Mouse (Mus musculus) cerebellum, postnatal 36 days (tissue): ENCODE measurements at regions not wholly inside any gene's neighbourhood (a gene's known extent, or its start where the extent isn't known, plus 50 kb on each side); places are given as distances from the start of the nearest gene placed in this dataset.
"Not testable (repeated sequence)": the region's sequence is repeated elsewhere in the genome, so short reads cannot be mapped to it uniquely, and the experiment has no call there.

ENCODE experiments used
- DNase-seq, 2 experiments: peaks; one replicate each; pipeline ENCODE4 v3.0.0; 2021 to 2022; ENCODE audit warnings: mixed read lengths in 2 of 2

DNA sequence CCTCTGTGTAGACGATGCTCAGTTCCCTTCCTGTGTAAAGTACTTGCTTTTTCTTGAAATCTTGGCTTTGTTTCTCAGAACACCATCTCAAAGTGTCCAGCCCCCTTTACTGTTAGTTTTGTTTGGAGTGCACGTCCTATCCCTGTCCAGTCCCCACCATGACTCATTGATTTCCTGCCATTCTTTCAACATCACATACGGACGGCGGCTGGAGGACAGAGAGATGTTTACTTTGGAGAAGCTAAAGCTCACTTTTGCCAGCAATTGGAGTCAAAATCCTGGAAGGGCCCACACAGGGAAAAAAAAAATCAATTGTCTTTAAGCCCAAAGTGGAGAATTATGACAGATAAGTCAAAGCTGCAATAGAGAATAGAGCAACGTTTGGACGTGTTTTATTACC is 51.8 kb downstream of the Gm5426 start:
- no peak for DNase-seq

DNA sequence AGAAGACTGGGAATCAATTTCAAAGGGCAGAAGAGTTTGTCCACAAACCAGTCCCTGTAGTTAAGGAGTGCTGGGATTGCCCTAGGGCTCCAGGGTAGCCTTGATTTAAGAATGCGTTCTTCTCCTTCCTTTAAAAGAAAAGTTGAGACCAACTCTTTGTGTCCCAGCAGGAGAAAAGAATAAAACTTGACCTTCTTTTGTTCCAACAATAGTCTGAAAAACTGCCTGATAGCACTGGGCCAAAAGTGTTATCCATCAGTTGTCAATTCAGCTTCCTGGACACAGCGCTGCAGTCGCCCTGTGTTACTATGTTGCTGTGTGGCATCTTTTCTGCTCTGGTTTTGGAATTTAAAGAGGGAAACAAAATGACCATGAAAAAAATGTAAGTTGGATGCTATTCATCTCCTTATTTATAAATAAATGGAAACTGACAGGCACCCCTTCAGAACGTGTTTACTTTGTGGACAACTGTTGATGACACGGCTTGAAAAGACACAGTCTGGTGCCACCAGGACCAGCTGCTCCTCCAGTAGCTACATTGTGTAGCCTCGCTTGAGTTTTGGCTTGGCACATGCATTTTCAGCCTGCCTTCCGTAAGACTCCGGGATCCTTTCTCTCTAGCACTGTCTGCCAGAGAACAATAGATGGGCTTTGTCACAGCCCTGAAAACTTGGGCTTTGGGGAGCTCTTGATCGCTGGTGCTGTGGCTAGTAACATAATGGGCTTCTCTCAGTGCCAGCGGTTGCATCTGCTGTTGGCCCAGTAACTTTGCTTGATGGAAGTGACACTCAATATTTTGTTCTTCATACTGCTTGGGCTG is 54.0 kb downstream of the Gm5426 start:
- DNase-seq: no peak

DNA sequence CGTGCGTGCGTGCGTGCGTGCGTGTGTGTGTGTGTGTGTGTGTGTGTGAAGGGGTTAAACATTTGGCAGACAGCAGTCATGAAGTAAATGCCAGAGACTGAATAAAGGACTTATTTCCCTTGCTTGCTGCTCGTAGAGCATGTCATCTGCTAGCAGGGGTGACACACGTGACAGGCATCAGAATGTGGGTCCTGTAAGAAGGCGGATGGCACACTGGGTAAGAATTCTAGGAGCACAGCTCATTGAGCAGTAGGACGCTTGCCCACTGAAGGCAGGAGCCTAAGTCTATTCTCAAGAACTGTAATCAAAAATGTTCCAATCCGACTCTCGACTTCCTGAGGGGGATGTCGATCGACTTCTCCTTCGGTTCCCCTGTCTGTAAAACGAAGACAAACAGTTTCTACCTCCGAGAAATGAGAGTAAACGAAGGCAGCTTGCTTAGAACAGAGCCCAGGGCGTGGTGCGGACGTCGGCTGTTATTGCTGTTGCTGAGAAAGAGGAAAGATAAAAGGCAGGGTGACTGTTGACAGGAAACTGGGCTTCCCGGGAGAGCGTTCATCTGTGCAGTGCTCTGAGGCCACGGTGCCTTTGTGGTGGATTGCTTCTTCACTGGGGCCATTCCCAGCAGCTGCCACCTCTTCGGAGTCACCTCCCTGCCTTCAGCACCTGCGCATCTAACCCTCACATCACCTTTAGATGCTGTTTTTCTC is 64.7 kb downstream of the Gm5426 start:
- peak in 1 of 2 experiments; percentile 9 for DNase-seq

DNA sequence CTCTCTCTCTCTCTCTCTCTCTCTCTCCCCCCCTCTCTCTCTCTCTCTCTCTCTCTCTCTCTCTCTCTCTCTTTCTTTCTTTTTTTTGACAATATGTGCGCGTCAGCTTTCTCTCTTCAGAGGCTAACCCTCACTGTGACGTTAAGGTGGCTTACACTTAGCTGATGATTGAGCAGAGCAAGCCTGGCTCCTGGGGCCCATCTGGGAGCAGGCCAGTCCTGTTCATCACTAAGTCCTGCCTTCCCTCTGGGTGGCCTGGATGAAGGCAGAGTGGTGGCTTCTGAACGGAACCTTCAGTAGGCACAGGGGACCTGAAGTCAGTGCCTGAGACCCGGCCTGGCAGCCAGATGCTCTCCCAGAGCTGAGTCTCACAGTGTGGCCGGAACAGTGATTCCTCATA is 65.5 kb downstream of the Gm5426 start:
- DNase-seq: no peak

DNA sequence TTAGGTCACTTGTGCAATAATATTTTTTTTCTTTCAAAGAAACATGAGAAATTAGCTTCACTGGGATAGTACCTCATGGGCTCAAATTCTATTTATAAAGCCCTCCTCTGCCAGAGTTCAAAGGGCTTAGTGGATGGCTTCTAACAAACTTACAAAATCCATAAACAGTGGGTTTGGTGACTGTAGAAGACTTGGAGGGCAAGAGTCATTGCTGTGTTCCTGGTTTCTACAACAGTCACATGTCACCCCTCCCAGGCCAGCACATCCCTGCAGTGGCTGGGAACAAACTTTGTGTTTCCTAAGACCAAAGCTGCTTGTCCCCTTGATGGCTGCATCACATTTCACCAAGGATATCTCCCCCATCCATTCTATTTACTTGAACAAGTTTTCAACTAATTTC is 66.5 kb downstream of the Gm5426 start:
- no peak for DNase-seq

DNA sequence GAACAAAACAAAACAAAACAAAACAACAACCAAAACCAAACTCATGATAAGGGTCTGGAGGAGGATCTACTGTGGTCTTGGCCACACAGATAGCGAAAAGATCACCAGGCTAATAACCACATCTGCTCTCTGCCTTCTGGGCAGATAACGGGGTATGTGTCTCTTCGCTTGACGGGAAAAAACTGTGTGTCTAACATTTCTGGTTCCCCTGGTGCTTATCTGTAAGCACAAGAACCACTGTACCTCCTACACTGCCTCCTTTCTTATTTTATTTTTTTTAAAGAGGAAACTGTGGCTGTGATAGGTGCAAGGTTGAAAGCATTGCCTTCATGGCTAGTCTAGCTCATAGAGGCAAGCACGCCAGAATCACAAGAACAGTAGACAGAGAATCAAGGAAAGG is 67.8 kb downstream of the Gm5426 start:
- DNase-seq: no peak

DNA sequence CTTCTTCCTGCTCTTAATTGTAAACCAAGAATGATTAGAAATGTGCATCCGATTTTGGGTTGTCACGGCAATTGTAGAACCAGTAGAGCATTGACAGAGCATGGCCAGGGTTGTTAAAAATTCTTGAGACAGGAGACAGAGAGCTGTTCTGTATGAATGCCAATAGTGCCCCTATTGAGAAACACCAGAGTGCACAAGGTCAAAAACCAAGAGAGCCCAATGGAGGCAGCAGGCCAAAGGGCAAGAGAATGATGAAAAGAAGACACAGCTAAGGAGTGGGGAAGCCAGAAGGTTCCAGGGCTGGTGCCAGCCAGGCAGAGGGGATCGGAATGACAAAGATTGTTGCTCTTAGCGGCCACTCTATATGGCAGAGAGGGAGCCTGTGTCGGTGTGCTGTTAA is 72.8 kb downstream of the Gm5426 start:
- no peak for DNase-seq

DNA sequence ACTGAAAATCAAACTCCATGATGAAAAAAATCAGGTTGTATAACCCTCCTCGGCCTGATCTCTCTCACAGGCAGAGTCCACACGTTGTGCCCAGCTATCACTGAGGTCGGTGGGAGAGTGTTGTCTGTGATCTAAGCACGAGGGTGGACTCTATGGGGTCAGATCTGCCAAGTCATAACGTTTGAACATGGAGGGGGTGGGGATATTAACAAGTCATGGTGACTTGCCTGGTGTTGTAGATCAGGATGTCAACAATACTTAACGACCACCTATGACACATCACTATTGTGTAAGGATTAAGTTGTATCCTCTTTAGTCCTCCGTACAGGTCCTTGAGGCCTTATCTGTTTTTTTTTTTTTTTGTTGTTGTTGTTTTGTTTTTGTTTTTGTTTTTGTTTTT is 74.8 kb downstream of the Gm5426 start:
- DNase-seq: no peak

DNA sequence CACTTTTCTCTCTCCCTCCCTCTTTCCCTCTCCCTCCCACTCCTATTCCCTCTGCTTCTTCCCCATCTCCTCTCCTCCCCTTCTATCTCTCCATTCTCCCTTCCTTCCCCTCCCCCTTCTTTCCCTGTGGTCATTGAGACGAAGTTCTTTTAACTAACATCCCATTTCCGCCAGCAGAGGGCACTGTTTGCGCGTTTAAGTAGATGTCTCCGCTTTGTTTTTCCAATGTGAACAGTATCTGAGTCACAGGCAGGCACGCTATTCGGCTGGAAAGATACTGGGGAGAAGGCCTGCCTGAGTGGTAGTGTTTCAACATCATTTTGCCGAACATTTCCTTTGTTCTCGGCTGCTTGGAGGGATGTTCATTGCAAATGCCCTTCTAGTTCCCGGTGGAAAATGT is 77.5 kb downstream of the Gm5426 start:
- DNase-seq: peak; percentile 92 to 99

DNA sequence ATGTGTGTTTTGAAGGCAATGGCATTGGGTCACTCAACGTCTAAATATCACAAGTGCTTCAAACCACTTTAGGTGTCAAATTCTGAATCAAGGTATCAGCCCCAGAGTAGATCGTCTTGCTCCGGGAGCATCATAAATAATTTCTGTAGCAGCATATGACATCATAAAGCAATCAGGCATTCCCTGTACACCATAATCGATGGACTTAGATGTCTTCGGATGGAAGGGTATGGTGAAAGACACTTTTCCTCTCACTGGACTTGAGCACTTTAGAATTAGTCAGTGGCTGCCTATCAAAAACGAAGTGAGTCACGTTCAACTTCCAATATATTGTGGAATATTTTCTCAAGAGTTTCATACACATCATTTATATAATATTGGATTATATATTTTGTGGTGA is 77.9 kb downstream of the Gm5426 start:
- DNase-seq: no peak

DNA sequence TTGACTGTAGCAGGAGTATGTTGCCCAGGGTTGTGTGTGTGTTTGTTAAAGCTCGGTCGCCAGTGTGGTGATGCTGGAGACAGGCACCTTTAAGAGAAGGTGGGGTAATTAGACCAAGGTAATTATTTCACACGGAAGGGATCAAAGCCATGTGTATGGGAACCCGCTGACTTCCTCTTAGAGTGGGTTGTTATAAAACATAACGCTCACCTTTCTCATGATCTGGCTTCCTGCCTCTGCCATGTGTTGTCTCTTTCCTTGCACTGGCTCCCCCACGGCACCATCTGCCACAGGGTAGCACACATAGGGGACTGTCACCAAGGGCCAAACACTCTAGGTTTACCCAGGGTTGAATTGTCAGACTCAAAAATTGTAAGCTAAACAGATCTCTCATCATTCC is 78.5 kb downstream of the Gm5426 start:
- DNase-seq: peak; percentile 93 to 97

DNA sequence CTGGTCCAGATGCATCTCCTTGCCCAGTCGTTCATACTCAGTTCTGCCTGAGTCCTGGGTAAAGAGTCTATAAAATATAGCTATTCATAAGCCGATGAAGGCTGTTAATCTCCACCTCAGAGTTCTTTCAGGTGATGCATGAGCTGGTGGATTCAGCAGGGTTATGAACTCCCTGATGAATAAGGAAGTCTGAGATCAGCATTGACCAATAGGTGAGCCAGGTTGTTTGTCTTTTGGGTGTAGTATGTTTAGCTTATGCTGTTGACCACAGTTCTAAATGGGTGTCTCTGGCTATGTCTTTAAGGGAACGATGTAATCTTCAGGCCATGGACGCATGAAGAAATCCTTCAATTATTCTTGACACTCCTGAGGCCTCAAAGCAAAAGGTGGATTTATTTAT is 84.3 kb downstream of the Gm5426 start:
- DNase-seq: no peak

DNA sequence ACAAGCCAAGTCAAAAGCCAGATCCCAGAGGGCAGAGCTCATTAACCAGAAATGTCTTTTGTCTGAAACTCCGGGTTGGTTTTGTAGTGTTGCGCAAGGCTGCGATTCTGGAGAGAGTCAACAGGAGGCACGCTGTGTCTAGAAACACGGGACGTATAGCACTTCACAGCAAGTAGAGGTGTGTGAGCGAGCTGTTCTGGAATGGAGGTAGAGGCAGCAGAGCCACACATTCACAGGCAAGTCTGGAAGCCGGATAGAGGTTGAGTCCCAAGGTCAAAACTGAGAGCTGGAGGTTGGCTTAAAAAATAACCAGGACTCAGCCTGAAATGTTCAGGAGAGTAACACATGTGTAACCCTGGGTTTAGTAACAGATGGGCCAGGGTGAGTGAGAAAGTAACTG is 94.0 kb downstream of the Gm5426 start:
- DNase-seq: no peak

DNA sequence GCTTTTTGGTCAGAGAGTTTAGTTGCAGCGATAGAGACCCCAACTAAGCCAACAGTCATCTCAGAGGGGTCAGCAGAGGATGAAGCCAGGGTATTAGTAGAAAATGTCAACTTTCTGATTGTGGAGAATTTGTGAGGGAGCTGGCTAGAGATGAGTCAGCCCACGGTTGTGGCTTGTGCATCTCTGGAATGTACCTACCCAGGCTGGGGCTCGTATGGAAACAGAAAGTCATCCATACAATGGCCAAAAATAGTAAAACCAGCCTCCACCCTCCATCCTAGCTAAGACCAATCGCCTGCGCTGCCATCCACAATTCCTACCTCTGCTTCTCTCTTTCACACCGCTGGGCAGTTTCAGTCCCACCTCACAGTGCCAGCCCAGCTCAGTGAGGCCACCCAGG is 94.9 kb downstream of the Gm5426 start:
- no peak for DNase-seq

DNA sequence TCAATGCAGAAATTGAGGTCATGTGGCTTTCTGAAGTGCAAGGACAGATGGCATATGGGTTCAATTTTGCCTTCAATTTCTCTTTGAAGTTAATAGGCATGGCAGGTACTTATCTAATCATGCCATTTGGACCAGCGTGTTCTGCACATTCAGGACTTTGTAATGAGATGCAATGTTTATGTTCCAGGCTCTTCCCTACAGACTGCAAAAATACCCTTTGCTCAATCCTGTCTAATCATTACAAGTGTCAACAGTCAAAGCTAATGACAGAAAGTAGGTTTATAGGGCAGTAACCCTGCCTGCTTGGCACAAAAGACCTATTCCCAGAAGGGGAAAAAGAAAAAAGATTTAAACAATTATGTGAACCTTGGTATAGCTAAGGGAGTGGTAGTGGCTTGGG is 96.5 kb downstream of the Gm5426 start:
- no peak for DNase-seq

DNA sequence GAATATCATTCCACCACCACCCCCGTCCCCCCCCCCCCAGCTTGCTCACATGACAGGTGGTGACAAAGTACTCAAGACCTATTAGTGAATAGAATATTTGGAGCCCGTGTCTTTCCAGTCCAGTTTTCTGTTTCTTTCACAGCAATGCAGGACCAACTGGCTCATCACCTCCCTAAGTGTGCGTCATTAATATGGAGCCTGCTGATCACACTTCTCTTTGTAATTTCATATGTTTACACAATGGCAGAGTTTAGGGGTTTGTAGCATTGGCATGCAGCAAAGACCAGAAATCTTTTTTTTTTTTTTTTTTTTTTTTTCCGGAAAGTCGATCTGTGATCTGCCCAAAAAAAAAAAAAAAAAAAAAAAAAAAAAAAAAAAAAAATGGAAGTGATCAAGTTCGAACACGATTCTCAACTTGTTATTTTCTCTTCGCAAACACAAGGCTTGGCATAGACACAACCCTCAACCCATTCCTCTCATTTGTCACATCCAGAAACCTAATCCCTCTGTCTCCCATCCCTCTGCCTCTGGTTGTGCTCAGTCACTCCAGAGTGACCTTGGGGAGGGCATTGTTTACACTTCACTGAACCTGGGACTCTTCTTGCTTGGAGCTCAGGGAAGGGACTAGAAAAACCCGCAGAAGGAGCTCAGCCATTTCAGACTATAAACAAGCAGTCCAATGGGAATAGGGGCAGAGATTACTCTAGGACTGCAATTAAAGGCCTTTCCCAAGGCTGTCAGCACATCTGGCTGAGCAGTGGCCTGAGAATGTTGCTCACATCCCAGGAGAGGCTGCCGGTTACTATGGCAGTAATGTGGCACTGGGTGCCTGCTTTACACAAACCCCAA is 98.4 kb downstream of the Gm5426 start:
- DNase-seq: no peak

DNA sequence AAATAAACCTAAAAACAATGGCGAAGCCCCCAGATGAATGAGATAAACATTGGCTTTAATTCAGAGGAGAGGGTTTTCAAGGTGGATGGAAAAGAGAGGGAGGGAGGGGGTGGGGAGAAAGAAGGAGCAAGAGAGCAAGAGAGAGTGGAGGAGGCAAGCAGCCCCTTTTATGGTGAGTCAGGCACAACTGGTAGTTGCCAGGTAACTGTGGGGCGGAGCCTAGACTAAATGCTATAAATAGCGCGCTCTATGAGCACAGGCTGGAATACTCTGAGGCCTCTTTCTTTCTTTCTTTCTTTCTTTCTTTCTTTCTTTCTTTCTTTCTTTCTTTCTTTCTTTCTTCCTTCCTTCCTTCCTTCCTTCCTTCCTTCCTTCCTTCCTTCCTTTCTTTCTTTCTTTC is 99.6 kb downstream of the Gm5426 start:
- DNase-seq: not testable (repeated sequence)

DNA sequence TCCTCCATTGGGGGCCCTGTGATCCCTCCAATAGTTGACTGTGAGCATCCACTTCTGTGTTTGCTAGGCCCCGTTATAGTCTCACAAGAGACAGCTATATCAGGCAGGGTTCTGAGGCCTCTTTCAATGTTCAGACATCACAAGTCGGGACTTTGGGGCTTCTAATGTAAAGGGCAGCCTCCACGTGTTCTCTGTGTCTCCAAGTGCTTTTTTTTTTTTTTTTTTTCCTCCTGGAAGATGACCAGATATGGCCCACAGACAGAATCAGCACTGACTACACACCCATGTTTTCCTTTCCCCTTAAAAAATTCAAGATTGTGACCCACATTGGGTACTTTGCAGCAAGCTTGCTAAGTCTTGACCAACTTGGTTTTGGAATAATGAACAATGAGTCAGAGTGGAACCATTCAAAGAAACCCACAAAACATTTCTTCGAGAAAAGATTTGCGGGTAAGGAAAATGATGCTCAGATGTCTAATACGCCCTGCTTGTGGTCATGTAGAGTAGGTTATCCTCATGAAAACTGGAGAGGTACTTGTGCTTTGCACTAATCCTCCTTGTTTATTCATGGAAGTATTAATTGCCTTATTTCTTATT is 100.5 kb downstream of the Gm5426 start:
- no peak for DNase-seq

DNA sequence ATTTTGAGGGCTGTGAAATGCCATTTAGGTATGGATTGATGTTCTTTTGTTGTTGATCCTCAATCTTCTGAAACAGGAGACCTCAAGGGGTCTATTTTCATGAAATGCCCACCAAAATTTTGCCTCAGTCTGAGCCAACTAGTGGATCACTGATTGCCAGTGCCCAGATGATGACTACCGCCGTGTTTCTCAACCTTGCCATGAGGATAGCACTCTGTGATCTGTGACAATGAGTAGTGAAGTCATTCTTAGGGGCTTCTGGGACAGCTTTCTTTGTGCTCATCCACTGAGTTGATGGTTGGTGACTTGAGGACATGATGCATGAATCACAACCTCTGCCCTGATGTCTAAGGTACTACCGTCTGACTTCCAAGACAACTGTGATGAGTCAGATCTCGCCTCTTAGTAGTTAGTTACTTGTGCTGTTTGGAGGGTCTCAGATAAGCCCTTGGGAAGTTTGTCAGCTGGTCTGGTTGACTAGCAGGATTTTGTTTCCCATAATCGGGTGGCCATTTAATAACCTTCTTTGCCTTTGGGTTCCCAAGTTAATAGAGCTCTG is 101.2 kb downstream of the Gm5426 start:
- DNase-seq: no peak

DNA sequence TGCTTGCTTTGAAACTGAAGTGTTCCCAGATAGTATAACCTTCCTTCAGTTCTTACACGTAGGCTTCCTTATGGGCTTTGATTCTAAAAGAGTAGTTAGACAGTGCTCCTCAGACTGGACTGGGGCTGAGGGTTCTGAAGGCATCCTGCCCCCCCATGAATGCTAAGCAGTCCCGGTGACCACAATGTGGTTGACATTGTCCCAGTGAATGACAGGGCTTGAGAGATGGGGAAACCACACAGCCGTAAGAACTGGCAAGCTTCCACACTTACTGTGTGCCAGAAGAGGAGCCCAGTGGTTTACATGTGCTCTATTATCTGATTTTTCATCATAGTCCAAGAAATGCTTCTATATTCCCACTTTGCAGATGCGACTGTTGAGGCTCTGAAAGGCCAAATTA is 101.8 kb downstream of the Gm5426 start:
- DNase-seq: no peak

DNA sequence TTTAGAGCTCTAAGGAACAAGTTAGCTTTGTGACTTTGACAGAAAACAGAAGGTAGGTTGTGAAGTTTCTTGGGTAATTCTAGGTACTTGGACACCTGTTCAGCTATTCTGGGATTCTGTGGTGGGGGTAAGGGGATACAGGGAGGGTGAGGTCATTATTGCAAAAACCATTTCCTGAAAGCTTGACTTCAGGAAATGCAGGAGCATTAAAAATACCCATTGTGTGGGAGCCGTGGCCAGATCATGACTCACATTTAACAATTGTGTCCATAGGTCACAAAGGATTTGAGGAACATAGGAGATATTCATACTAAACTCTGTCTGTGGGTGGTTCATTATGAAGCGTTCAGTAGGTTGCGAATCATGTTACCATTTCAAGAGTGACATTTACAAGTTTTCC is 102.4 kb downstream of the Gm5426 start:
- DNase-seq: no peak

DNA sequence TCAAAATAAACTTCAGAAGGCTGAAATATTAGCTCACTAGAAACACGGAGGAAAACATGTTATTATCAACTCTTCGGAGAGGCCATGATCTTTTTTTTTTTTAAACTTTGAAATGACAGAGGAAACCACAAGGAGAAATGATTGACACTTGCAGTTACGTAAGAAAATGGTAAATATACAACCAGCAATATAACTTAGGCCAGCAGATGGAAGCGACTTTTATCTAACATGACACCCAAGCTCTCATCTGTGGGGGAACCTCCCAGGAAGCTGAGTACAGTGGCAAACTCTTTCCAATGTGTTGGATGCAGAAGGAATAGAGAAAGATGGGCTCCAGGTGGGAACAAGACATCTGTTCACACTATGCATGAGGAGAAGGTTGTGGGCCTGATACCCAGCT is 104.2 kb downstream of the Gm5426 start:
- DNase-seq: no peak

DNA sequence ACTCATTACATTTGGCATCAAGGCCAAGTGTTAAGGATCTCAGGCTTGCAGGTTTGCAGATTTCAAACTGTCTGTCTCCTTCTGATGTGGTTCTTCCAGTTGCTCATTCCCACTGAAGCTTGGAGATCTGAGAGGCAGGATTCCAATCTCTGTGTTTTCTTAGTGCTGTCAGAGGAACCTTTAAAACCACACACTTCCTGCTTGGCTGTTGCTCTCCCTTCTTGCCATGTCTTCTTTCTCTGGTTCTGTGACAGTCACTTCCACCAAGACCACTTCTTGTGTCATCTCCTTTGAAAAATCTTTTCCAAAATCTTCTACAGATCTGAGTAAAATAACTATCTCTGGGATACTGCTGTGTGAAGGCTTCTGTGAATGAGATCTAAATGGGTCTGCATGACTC is 117.3 kb downstream of the Gm5426 start:
- no peak for DNase-seq
